Mouse (Mus musculus): ENCODE data around the gene Ndc80. TPM values are rescaled to one million over a fixed set of nuclear protein-coding genes. Genes with fewer than 3 reads are reported as not detected.

Gene Ndc80
- polyA plus RNA-seq (2014; fragmentation: Illumina TruSeq; extraction: RNeasy Lipid Tissue Mini Kit (QIAGEN cat#74804); ENCODE audit: low read depth, low replicate concordance): 1.3 TPM

DNA sequence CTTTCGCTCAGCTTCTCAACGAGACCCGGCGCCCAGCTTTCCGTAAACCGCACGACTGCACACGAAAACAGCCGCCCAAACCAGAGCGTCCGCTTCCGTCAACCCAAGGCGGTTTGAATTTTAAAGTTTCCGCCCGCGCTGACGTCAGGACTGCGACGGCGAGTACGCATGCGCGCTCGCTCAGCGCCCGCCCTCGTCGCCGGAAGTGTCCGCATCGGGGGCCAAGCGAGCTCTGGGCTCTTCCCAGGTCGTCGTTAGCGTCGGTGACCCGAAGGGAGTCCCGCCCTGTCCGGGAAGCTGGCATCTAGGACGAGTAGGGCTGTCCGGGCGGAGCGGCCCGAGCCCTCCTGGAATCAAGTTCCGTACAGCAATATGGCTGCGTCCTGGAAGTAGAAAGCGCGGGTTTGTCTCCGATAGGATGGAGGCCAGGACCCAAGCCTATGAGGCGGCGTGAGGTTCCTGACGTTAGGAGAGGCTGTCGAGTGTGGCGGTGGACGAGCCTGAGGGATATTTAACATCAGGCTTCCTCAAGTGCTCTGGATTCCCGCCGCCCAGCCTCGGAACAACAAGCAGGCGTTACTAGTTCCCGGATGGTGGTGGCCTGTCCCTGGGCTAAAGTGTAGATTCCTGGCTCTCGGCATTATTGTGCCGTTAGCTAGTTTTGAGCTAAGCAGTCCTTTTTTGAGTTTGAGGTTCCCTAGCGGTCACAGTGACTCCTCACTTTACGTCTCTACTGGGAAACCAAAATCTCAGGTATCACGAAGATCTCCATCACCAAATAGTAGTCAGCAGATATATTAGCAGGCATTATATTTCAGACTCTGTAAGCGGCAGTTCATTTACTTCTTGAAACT is at the start of gene Ndc80:
Gene Ndc80 (minus strand): TSS at position 147 of the 854 bp plus-strand sequence.

DNA sequence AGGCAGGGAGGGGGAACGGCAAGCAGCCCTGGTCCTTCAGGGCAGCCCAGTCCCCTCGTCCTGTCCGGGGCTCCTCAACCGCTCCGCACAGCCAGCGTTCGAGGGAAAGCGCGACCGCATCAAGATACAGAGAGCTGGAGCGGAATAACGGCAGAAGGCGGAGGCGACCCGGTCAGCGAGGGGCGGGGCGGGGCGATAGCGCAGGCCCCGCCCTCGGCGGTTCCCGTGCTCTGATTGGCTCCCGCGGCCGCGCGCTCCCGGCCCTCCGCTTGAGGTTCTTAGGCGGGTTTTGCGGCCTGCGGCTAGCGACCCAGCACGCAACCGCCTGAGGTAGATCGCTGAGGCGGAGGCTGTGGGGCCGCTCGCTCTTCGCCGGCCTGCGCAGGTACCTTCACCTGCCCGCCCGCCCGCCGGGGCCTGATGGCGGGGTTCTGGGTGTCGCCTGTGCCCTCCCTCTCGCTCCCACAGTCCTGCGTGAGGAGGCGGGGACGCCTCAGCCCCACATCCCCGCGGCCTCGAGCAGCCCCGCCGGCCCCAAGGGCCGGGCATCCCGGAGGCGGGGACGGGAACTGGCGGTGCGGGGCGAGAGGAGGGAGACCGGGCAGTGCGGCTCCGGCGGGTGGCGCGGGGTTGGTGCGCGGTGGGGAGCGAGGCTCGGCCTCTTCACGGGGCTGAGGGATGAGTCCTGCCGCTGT is 25.2 kb upstream of the Ndc80 start, which contains the start of gene Spdya:
Gene Spdya (plus strand): TSS at position 305 of the 695 bp plus-strand sequence.

DNA sequence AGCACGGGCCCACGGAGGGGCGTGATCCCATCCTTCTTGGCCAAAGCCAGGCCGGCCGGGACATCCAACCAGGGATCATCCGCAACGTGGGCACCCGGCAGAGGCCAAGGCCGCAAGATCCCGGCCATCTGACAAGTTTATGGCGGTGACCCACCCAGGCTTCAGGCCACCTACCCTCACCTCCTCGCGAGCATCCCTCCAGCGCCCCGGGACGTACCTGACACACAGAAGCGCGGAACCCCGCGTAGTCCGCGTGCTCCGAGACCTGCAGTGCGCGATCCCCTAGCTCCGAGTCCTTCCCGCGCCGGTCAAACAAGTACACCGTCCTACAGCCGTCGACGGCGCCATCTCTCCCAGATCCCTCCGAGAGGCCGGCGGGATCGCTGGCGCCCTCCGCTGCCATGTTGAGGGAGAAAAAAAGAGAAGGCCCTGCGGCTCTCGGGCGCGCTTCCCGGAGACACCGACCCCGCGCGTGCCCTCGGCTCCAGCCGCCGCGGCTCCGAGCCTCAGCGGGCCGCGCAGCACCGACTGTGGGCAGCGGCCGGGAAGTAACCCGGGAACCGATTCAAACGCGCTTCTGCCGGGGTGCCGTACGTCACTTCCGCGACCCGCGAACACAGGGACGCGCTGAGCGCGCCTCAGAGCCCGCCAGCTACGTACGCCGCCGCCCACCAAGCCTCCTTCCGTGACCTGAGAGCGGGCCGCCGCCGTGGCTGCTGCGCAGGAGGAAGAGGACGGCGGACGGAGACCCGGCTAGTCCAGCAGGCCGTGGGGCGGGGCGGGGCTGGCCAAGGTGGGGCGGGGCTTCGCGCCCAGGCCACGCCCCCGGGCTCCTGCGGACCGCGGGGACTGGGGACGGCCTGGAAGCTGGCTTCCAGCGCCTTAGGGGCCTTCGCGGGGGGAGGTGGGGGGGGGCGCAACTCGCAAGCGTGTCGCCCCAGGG is 51.6 kb downstream of the Ndc80 start, which contains the start of gene Smchd1:
Gene Smchd1 (minus strand): TSS at position 582 of the 943 bp plus-strand sequence.

DNA sequence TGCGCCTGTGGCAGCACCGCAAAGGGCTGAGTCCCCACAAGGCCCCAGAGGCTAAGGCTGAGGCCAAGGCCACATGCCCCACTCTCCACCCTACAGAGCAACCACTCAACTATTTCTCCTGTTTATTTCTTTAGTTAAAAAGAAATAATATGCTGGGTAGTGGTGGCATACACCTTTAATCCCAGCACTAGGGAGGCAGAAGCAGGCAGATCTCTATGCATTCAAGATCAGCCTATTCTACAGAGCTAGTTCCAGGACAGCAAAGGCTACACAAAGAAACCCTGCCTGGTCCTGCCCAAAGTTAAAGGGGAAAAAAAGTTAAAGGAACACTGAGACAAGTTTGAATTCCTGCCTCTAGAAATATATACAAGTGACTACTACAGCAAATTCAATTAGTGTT is 66.8 kb downstream of the Ndc80 start, which contains the start of gene Gm4707:
Gene Gm4707 (minus strand): TSS at position 101 of the 400 bp plus-strand sequence.

Other genes with a start within 250 kb of the Ndc80 start
- gene Emilin2, start 214.9 kb downstream of the Ndc80 start, polyA plus RNA-seq (2014; fragmentation: Illumina TruSeq; extraction: RNeasy Lipid Tissue Mini Kit (QIAGEN cat#74804); ENCODE audit: low read depth, low replicate concordance): 17.9 TPM
- gene Gm4707, start 66.9 kb downstream of the Ndc80 start, polyA plus RNA-seq (2014; fragmentation: Illumina TruSeq; extraction: RNeasy Lipid Tissue Mini Kit (QIAGEN cat#74804); ENCODE audit: low read depth, low replicate concordance): not detected
- 26.4 TPM for gene Smchd1, start 51.5 kb downstream of the Ndc80 start, polyA plus RNA-seq (2014; fragmentation: Illumina TruSeq; extraction: RNeasy Lipid Tissue Mini Kit (QIAGEN cat#74804); ENCODE audit: low read depth, low replicate concordance)
- gene Spdya, start 25.2 kb upstream of the Ndc80 start, polyA plus RNA-seq (2014; fragmentation: Illumina TruSeq; extraction: RNeasy Lipid Tissue Mini Kit (QIAGEN cat#74804); ENCODE audit: low read depth, low replicate concordance): 2.5 TPM
- gene Wdr43, start 89.0 kb upstream of the Ndc80 start, polyA plus RNA-seq (2014; fragmentation: Illumina TruSeq; extraction: RNeasy Lipid Tissue Mini Kit (QIAGEN cat#74804); ENCODE audit: low read depth, low replicate concordance): 30.3 TPM
- gene Togaram2, start 146.4 kb upstream of the Ndc80 start, polyA plus RNA-seq (2014; fragmentation: Illumina TruSeq; extraction: RNeasy Lipid Tissue Mini Kit (QIAGEN cat#74804); ENCODE audit: low read depth, low replicate concordance): 3.0 TPM
- 0.05 TPM for gene Pcare, start 226.0 kb upstream of the Ndc80 start, polyA plus RNA-seq (2014; fragmentation: Illumina TruSeq; extraction: RNeasy Lipid Tissue Mini Kit (QIAGEN cat#74804); ENCODE audit: low read depth, low replicate concordance)
- gene Clip4, start 241.6 kb upstream of the Ndc80 start, polyA plus RNA-seq (2014; fragmentation: Illumina TruSeq; extraction: RNeasy Lipid Tissue Mini Kit (QIAGEN cat#74804); ENCODE audit: low read depth, low replicate concordance): 11.5 TPM

Measured in adipose tissue, adult 10 weeks (tissue).